Mouse (Mus musculus): ENCODE measurements around the gene Gmpr2. TPM values are rescaled to one million over a fixed set of nuclear protein-coding genes. Genes with fewer than 3 reads are reported as not detected.

The Gmpr2 gene
- polyA plus RNA-seq, 1 experiment from 2014 or later = 60.8 TPM

DNA sequence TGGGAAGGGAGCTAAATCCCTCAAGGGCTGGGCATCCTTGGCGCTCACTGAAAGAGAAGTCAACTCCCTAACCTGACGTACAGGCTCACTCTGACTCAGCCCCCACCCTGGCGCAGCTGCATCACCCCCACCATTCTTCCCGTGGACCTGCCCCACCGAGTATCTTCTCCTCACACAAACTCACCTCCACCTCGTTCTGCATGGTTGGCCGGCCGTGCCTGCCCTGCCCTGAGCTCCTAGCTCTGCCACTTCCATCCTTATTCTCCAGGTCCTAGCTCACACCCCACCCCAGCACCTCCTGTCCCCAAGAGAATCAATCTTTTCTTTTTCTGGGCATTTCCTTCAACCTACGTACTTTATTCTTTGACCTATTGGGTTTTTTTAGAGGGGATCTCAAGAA is 29.4 kb downstream of the Gmpr2 start:
- Histone ChIP-seq H3K27ac (no peak overlapping the region), H3K36me3 (no peaks in the 10 kb centered on the region)
- 80% methylated on average over 9 of the region's 9 CpGs for WGBS

DNA sequence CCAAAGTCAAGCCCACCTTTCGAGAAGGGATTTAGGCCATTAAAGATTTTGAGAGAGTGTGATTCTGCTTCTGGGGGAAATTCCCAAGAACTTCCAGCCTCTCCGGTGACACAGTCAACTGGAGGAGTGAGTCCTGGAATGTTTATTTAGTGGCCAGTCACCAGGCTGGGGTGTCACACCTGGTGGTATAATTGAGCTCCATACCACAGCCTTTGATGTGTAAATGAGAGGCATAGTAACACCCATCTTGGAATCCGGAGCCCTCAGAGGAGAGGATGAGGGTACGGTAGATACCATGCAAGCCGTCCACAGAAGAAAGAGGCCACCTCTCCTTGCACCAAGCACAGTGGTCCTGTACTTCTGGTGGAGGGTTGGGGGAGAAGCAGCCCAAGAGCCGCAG is 31.0 kb downstream of the Gmpr2 start:
- no peak overlapping the region for H3K27ac ChIP-seq
- H3K36me3 ChIP-seq = no peaks in the 10 kb centered on the region
- 56% methylated on average over 6 of the region's 6 CpGs for WGBS
- no peaks in the 10 kb centered on the region for H3K9me3 ChIP-seq (replicated peaks)
- DNase-seq (ENCODE audit: low spot score) = no peak
- no peaks in the 10 kb centered on the region for H3K27me3 ChIP-seq (ENCODE audit: low read depth, poor library complexity, severe bottlenecking)
- no peak overlapping the region for H3K4me3 ChIP-seq
- peaks cover 7% of the 10 kb centered on the region for H3K4me1 ChIP-seq

More for the DNA sequence above, 29.4 kb downstream of the Gmpr2 start:
- no peak for DNase-seq (ENCODE audit: low spot score)
- Histone ChIP-seq H3K27me3 (ENCODE audit: low read depth, poor library complexity, severe bottlenecking) (no peaks in the 10 kb centered on the region), H3K4me3 (no peak overlapping the region), H3K4me1 (peaks cover 7% of the 10 kb centered on the region), H3K9me3 (replicated peaks) (no peaks in the 10 kb centered on the region)

DNA sequence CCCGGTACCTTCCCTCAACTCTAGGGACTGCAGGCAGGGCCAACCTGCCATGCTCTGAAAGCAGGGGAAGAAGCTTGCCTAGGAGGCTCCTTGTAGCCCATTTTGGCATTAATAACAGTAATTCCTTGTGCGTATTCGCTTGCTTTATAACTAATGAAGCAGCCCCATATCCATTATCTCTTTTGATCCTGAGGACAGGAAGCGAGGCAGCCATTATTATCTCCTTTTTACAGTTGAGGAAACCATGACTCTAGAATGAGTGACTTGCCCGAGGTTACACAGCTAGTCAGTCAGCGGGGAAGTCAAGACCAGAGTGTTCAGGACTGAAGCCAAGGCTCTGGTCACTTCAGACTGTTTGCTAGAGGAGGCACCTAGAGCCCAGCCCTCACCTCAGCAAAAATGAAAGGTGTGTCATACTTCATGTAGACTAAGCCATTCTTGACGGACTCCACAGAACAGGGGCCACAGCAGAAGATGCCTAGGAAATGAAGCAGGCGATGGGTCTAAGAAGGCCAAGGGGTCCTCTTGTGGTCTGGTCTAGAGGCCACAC is 34.4 kb downstream of the Gmpr2 start:
- Histone ChIP-seq H3K36me3 (no peaks in the 10 kb centered on the region), H3K9me3 (replicated peaks) (no peaks in the 10 kb centered on the region), H3K27ac (no peak overlapping the region), H3K4me3 (no peak overlapping the region), H3K27me3 (ENCODE audit: low read depth, poor library complexity, severe bottlenecking) (peaks cover 5% of the 10 kb centered on the region), H3K4me1 (peaks cover 7% of the 10 kb centered on the region)
- DNase-seq (ENCODE audit: low spot score) = no peak
- 88% methylated on average over 8 of the region's 8 CpGs for WGBS

GRCm38 (mm10) chr14:55707397-55707796 is 35.7 kb downstream of the Gmpr2 start:
- H3K4me1 ChIP-seq = peaks cover 7% of the 10 kb centered on the region
- no peaks in the 10 kb centered on the region for H3K36me3 ChIP-seq
- DNase-seq (ENCODE audit: low spot score) = no peak
- H3K4me3 ChIP-seq = no peak overlapping the region
- 81% methylated on average over 5 of the region's 5 CpGs for whole genome bisulfite sequencing
- H3K27ac ChIP-seq = no peak overlapping the region
- H3K9me3 ChIP-seq (replicated peaks) = no peaks in the 10 kb centered on the region
- peaks cover 17% of the 10 kb centered on the region for H3K27me3 ChIP-seq (ENCODE audit: low read depth, poor library complexity, severe bottlenecking)

DNA sequence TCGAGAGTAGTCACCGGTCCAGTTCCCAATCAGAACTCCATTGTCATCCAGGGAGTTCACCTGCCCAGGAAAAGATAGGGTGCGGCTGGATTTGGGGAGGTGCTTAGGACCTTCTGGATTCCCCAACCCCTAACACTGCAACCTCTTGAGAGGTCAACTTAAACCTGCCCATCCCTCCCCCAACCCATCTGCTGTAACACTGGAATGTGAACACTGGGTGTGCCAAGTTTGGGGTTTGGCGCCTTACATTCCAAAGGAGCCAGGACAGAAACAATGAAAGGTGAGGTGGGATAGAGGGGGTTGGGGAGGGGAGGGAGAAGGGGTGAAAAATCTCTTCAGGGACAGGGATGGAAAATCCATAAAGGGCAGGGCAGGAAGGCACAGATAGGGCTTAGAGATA is 37.8 kb downstream of the Gmpr2 start:
- 89% methylated on average over 4 of the region's 4 CpGs for WGBS

GRCm38 (mm10) chr14:55711786-55712185 is 40.0 kb downstream of the Gmpr2 start:
- Histone ChIP-seq H3K4me1 (peaks cover 15% of the 10 kb centered on the region), H3K36me3 (peaks cover 7% of the 10 kb centered on the region), H3K27me3 (ENCODE audit: low read depth, poor library complexity, severe bottlenecking) (peaks cover 36% of the 10 kb centered on the region), H3K9me3 (replicated peaks) (no peaks in the 10 kb centered on the region), H3K27ac (no peak overlapping the region), H3K4me3 (no peak overlapping the region)
- WGBS = 79% methylated on average over 7 of the region's 7 CpGs
- no peak for DNase-seq (ENCODE audit: low spot score)

More for the DNA sequence above, 37.8 kb downstream of the Gmpr2 start:
- no peak overlapping the region for H3K27ac ChIP-seq
- peaks cover 36% of the 10 kb centered on the region for H3K27me3 ChIP-seq (ENCODE audit: low read depth, poor library complexity, severe bottlenecking)
- H3K4me3 ChIP-seq = no peak overlapping the region
- H3K9me3 ChIP-seq (replicated peaks) = no peaks in the 10 kb centered on the region
- no peak for DNase-seq (ENCODE audit: low spot score)
- no peaks in the 10 kb centered on the region for H3K36me3 ChIP-seq
- H3K4me1 ChIP-seq = peaks cover 15% of the 10 kb centered on the region

- Histone ChIP-seq H3K36me3 (peaks cover 19% of the 10 kb centered on the region), H3K27ac (no peak overlapping the region), H3K4me1 (peaks cover 20% of the 10 kb centered on the region), H3K9me3 (replicated peaks) (no peaks in the 10 kb centered on the region), H3K27me3 (ENCODE audit: low read depth, poor library complexity, severe bottlenecking) (peaks cover 36% of the 10 kb centered on the region), H3K4me3 (peak overlapping the region; percentile 37)
- WGBS = 15% methylated on average over 25 of the region's 25 CpGs
- DNase-seq (ENCODE audit: low spot score) = peak; percentile 36
Observed at GRCm38 (mm10) chr14:55713007-55713728, 41.4 kb downstream of the Gmpr2 start.

GRCm38 (mm10) chr14:55713729-55714122 is 42.0 kb downstream of the Gmpr2 start, which contains the start of gene Tgm1:
Gene Tgm1 (minus strand): TSS chr14:55713926.
- Histone ChIP-seq H3K4me3 (peak within 1 kb of the TSS; percentile 37), H3K9me3 (replicated peaks) (no peaks in the 10 kb centered on the region), H3K27me3 (ENCODE audit: low read depth, poor library complexity, severe bottlenecking) (peaks cover 36% of the 10 kb centered on the region), H3K27ac (no peak within 1 kb of the TSS), H3K36me3 (peaks cover 24% of the 10 kb centered on the region), H3K4me1 (peaks cover 20% of the 10 kb centered on the region)
- WGBS = 16% methylated on average over 4 of the region's 4 CpGs
- DNase-seq (ENCODE audit: low spot score) = no peak

DNA sequence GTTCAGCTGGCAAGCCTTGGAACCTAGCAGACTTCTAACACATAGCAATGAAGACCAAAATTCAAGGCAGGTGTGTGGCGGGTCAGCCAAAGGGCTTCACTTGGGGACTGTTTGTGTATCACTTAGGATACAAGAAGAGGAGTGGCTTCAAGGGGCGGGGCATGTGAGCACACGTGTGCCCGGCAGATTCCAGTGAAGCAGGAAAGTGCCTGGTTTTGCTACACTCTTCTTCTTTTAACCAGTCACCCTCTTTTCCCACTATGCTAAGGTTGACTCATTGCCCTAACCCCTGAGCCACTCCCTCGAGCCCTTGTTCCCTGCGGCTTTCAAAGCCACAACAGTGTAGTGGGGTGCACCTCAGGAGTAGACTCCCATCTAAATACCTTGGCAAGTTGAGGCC is 43.2 kb downstream of the Gmpr2 start:
- H3K9me3 ChIP-seq (replicated peaks) = no peaks in the 10 kb centered on the region
- peaks cover 33% of the 10 kb centered on the region for H3K36me3 ChIP-seq
- no peak overlapping the region for H3K4me3 ChIP-seq
- DNase-seq (ENCODE audit: low spot score) = no peak
- no peak overlapping the region for H3K27ac ChIP-seq
- 33% methylated on average over 6 of the region's 6 CpGs for WGBS
- peaks cover 20% of the 10 kb centered on the region for H3K4me1 ChIP-seq
- H3K27me3 ChIP-seq (ENCODE audit: low read depth, poor library complexity, severe bottlenecking) = peaks cover 36% of the 10 kb centered on the region

- WGBS = 96% methylated on average over 6 of the region's 6 CpGs
- H3K9me3 ChIP-seq (replicated peaks) = no peaks in the 10 kb centered on the region
- peaks cover 37% of the 10 kb centered on the region for H3K36me3 ChIP-seq
- H3K27me3 ChIP-seq (ENCODE audit: low read depth, poor library complexity, severe bottlenecking) = peaks cover 30% of the 10 kb centered on the region
- peaks cover 24% of the 10 kb centered on the region for H3K4me1 ChIP-seq
- H3K27ac ChIP-seq = no peak overlapping the region
- H3K4me3 ChIP-seq = no peak overlapping the region
- DNase-seq (ENCODE audit: low spot score) = no peak
Observed at GRCm38 (mm10) chr14:55716271-55716670, 44.5 kb downstream of the Gmpr2 start.

GRCm38 (mm10) chr14:55716884-55717283 is 45.1 kb downstream of the Gmpr2 start:
- H3K4me1 ChIP-seq = peaks cover 28% of the 10 kb centered on the region
- peaks cover 37% of the 10 kb centered on the region for H3K36me3 ChIP-seq
- no peaks in the 10 kb centered on the region for H3K9me3 ChIP-seq (replicated peaks)
- WGBS = 75% methylated on average over 8 of the region's 8 CpGs
- H3K27ac ChIP-seq = no peak overlapping the region
- peaks cover 24% of the 10 kb centered on the region for H3K27me3 ChIP-seq (ENCODE audit: low read depth, poor library complexity, severe bottlenecking)
- DNase-seq (ENCODE audit: low spot score) = no peak
- no peak overlapping the region for H3K4me3 ChIP-seq

DNA sequence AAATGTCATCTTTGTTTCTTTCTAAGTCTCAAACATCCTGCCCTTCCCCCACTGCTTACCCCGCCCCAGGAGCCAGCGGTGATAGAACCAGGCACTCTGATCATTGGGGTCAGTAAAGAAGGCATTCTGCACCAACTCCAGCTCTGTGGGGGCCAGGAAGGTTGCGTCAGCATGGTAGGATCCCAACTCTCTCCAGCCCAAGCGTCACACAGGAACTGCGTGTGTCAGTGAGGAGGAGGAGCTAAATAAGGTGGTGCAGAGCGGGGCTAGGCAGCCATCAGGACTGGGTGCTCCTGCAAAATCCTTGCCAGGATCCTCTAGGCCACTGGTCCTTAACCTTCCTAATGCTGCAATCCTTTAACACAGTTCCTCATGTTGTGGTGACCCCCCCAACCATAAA is 48.0 kb downstream of the Gmpr2 start:
- Histone ChIP-seq H3K27me3 (ENCODE audit: low read depth, poor library complexity, severe bottlenecking) (no peaks in the 10 kb centered on the region), H3K36me3 (peaks cover 37% of the 10 kb centered on the region), H3K4me1 (peaks cover 18% of the 10 kb centered on the region), H3K4me3 (no peak overlapping the region), H3K9me3 (replicated peaks) (no peaks in the 10 kb centered on the region), H3K27ac (no peak overlapping the region)
- DNase-seq (ENCODE audit: low spot score) = no peak
- WGBS = 91% methylated on average over 6 of the region's 6 CpGs

- no peak overlapping the region for H3K4me3 ChIP-seq
- peaks cover 18% of the 10 kb centered on the region for H3K4me1 ChIP-seq
- no peaks in the 10 kb centered on the region for H3K27me3 ChIP-seq (ENCODE audit: low read depth, poor library complexity, severe bottlenecking)
- H3K36me3 ChIP-seq = peaks cover 37% of the 10 kb centered on the region
- DNase-seq (ENCODE audit: low spot score) = no peak
- WGBS = 95% methylated on average over 12 of the region's 12 CpGs
- H3K9me3 ChIP-seq (replicated peaks) = no peaks in the 10 kb centered on the region
- H3K27ac ChIP-seq = no peak overlapping the region
Observed at GRCm38 (mm10) chr14:55720666-55721065, 48.9 kb downstream of the Gmpr2 start.
